Mouse (Mus musculus): Measurements from ENCODE around the gene Adh6b. TPM values are rescaled to one million over a fixed set of nuclear protein-coding genes. Genes with fewer than 3 reads are reported as not detected.

The Adh6b gene
- 0.17 and 0.40 TPM in 2 replicates for polyA plus RNA-seq (2015; fragmentation: Nextera tagmentation; extraction: Ambion mirVana)

GRCm38 (mm10) chr3:138341471-138341870, at the start of gene Adh6b:
Gene Adh6b, plus strand, starts transcription at chr3:138341775.
- no peak within 1 kb of the TSS for H3K9ac ChIP-seq (replicated peaks)
- 92% methylated on average over 14 of the region's 14 CpGs for WGBS
- H3K4me3 ChIP-seq (replicated peaks), result no peak within 1 kb of the TSS
- H3K27ac ChIP-seq, result no peak within 1 kb of the TSS
- H3K4me2 ChIP-seq (replicated peaks), result no peak within 1 kb of the TSS
- no peak for ATAC-seq
- no peaks in the 10 kb centered on the region for H3K4me1 ChIP-seq (replicated peaks)
- H3K27me3 ChIP-seq, result no peaks in the 10 kb centered on the region
- H3K9me3 ChIP-seq, result no peaks in the 10 kb centered on the region
- H3K36me3 ChIP-seq, result no peaks in the 10 kb centered on the region

DNA sequence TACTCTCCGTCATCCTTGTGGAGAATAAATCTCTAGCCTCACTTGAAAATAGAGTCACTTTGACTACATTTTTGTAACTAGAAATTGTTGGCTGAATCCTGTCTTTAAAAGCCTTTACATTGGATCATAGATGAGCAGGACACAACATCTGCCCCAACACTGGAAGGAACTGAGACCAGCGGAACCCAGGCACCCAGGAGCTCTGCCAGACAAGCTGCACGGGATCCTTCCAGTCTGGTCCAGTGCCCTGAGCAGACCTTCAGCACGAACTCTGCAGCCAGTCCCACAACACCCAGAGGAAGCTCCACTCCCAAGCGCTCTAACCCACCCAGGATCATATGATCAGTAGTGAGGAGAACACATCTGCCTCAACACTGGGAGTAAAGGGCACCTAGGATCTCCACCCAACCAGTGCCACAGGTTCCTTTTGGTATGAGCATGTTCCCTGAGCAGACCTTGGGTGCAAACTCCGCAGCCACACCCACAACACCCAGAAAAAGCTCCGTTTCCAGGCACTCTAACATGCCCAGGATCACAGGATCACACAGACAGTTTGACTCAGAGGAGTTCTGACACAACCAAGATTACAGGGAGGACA, 48.2 kb upstream of the Adh6b start:
- Histone ChIP-seq H3K4me1 (replicated peaks) (no peaks in the 10 kb centered on the region), H3K36me3 (no peaks in the 10 kb centered on the region), H3K4me2 (replicated peaks) (no peak overlapping the region), H3K9me3 (peaks cover 8% of the 10 kb centered on the region; the same call in 1 of the 2 replicates), H3K27me3 (no peaks in the 10 kb centered on the region), H3K27ac (no peak overlapping the region), H3K9ac (replicated peaks) (no peak overlapping the region), H3K4me3 (replicated peaks) (no peak overlapping the region)
- ATAC-seq, result no peak
- 90% methylated on average over 7 of the region's 7 CpGs for WGBS

- no peak overlapping the region for H3K4me2 ChIP-seq (replicated peaks)
- H3K36me3 ChIP-seq, result no peaks in the 10 kb centered on the region
- no peaks in the 10 kb centered on the region for H3K27me3 ChIP-seq
- H3K4me1 ChIP-seq (replicated peaks), result 0 out of 2 replicates have a peak, but pooled peaks cover 3% of the 10 kb centered on the region
- no peak overlapping the region for H3K4me3 ChIP-seq (replicated peaks)
- peaks cover 10% of the 10 kb centered on the region; the same call in 1 of the 2 replicates for H3K9me3 ChIP-seq
- no peak for ATAC-seq
- no peak overlapping the region for H3K9ac ChIP-seq (replicated peaks)
- 92% methylated on average over 9 of the region's 9 CpGs for WGBS
- H3K27ac ChIP-seq, result no peak overlapping the region
Measured at GRCm38 (mm10) chr3:138300130-138300529, 41.4 kb upstream of the Adh6b start.

DNA sequence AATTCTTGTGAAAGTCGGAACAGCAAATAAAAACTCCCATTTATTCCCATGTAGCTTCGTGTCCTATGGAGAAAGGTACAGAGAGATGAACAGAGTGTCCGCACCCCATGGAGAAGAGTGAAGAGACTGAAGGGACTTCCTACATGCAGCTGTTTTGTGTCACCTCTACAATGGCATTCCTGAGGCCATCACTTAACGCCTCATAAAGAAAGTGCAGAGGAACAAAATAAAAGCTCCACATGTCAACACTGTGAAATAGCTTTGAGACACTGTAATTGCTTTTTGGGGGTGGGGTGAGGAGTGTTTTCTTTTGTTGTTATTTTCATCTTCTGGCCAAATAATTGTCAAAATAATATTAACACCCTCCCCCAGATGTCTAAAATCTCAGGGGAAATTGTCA, 38.9 kb upstream of the Adh6b start:
- Histone ChIP-seq H3K27ac (no peak overlapping the region), H3K4me2 (replicated peaks) (no peak overlapping the region), H3K9me3 (peaks cover 8% of the 10 kb centered on the region; the same call in 1 of the 2 replicates), H3K36me3 (no peaks in the 10 kb centered on the region), H3K4me3 (replicated peaks) (no peak overlapping the region), H3K4me1 (replicated peaks) (peaks cover 9% of the 10 kb centered on the region; the same call in 1 of the 2 replicates), H3K9ac (replicated peaks) (no peak overlapping the region), H3K27me3 (no peaks in the 10 kb centered on the region)
- no peak for ATAC-seq
- 62% methylated on average over 4 of the region's 4 CpGs for WGBS

GRCm38 (mm10) chr3:138303771-138304488, 37.6 kb upstream of the Adh6b start:
- WGBS, result 89% methylated on average over 6 of the region's 6 CpGs
- Histone ChIP-seq H3K9me3 (no peaks in the 10 kb centered on the region), H3K36me3 (no peaks in the 10 kb centered on the region), H3K9ac (replicated peaks) (no peak overlapping the region), H3K27me3 (no peaks in the 10 kb centered on the region), H3K4me2 (replicated peaks) (no peak overlapping the region), H3K4me3 (replicated peaks) (no peak overlapping the region), H3K27ac (no peak overlapping the region), H3K4me1 (replicated peaks) (peaks cover 9% of the 10 kb centered on the region; the same call in 1 of the 2 replicates)
- no peak for ATAC-seq

DNA sequence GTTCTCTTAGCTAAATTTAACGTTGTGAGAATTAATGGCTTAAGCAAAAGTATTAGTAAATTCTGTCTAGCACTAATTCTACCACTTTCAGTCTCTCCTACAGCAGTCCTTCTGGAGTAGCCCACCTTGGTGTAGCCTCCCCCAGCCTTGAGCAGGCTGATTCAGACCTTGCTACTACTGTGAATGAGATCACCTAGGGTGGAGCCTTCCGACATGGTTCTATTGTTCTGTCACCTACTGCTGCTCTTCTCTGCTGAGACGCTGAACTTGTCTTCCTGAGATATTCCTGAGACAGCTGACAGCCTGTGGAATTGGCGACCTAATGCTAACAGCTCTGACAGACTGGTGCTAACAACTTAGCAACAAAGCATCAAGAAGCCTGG, 37.1 kb upstream of the Adh6b start:
- Histone ChIP-seq H3K4me1 (replicated peaks) (peaks cover 9% of the 10 kb centered on the region; the same call in 1 of the 2 replicates), H3K27ac (no peak overlapping the region), H3K27me3 (no peaks in the 10 kb centered on the region), H3K36me3 (no peaks in the 10 kb centered on the region), H3K4me3 (replicated peaks) (no peak overlapping the region), H3K9ac (replicated peaks) (no peak overlapping the region), H3K4me2 (replicated peaks) (no peak overlapping the region), H3K9me3 (no peaks in the 10 kb centered on the region)
- no peak for ATAC-seq
- WGBS, result 52% methylated on average over 4 of the region's 4 CpGs

- no peak overlapping the region for H3K4me3 ChIP-seq (replicated peaks)
- no peak overlapping the region for H3K4me2 ChIP-seq (replicated peaks)
- H3K27me3 ChIP-seq, result no peaks in the 10 kb centered on the region
- peaks cover 9% of the 10 kb centered on the region; the same call in 1 of the 2 replicates for H3K4me1 ChIP-seq (replicated peaks)
- 72% methylated on average over 10 of the region's 10 CpGs for WGBS
- ATAC-seq, result no peak
- no peaks in the 10 kb centered on the region for H3K36me3 ChIP-seq
- H3K27ac ChIP-seq, result no peak overlapping the region
- H3K9ac ChIP-seq (replicated peaks), result no peak overlapping the region
- no peaks in the 10 kb centered on the region for H3K9me3 ChIP-seq
Measured at GRCm38 (mm10) chr3:138305486-138306289, 35.9 kb upstream of the Adh6b start.

DNA sequence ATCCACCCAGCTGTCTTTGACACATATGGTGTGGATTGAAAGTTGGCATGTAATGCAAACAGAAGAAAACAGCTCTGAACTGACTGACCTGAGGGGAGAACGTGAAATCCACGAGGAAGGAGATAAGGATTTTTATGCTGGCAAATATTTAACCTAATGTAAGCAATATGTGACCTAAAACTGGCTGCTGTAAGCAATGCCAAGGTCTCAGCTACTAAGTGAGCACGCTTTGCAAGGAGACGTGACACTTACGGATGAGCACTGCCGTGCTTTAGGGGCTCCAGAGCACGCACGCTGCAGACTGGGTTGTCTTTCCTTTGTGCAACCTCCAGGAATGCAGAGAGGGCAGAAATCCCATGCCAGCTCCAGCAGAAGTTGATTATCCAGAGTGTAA, 35.3 kb upstream of the Adh6b start:
- no peak overlapping the region for H3K9ac ChIP-seq (replicated peaks)
- ATAC-seq, result no peak
- no peaks in the 10 kb centered on the region for H3K9me3 ChIP-seq
- H3K36me3 ChIP-seq, result no peaks in the 10 kb centered on the region
- H3K4me3 ChIP-seq (replicated peaks), result no peak overlapping the region
- H3K4me2 ChIP-seq (replicated peaks), result no peak overlapping the region
- WGBS, result 58% methylated on average over 8 of the region's 8 CpGs
- H3K27ac ChIP-seq, result no peak overlapping the region
- H3K4me1 ChIP-seq (replicated peaks), result peaks cover 9% of the 10 kb centered on the region; the same call in 1 of the 2 replicates
- H3K27me3 ChIP-seq, result no peaks in the 10 kb centered on the region

DNA sequence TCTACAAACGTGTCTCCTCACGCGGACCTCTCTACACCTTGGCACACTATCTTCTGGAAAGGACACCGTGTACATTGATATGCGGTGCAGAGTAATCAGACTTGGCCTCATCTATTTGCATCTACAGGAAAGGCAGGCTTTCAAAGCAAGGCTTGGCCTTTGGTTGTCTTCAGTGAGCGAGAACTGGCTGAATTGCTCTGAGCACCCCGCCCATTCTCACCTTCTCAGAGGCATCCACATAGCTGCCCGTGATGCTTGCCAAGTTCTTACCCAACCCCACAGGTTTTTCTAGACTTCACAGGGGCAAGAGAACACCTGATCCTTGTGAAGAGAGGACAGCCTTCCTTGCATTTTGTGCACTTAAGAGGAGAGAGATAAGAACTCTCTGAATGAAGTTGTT, 31.7 kb upstream of the Adh6b start:
- H3K4me2 ChIP-seq (replicated peaks), result no peak overlapping the region
- no peak overlapping the region for H3K4me3 ChIP-seq (replicated peaks)
- no peaks in the 10 kb centered on the region for H3K9me3 ChIP-seq
- H3K4me1 ChIP-seq (replicated peaks), result peaks cover 6% of the 10 kb centered on the region; the same call in 1 of the 2 replicates
- H3K9ac ChIP-seq (replicated peaks), result no peak overlapping the region
- 92% methylated on average over 8 of the region's 8 CpGs for WGBS
- ATAC-seq, result no peak
- no peak overlapping the region for H3K27ac ChIP-seq
- H3K27me3 ChIP-seq, result no peaks in the 10 kb centered on the region
- H3K36me3 ChIP-seq, result no peaks in the 10 kb centered on the region

DNA sequence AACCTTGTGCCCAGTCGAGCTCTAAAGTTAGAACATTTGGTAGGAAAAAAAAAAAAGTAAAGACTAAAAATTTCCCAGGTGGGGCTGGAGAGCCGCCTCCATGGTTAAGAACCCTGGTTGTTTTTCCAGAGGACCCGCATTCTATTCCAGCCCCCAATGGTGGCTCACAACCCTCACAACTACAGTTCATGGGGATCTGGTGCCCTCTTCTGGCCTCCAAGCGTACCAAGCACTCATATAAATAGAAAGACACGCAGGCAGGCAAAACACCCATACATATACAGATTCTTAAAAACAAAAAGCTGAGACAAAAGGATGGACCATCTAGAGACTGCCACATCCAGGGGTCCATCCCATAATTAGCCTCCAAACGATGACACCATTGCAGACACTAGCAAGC, 30.6 kb upstream of the Adh6b start:
- no peak overlapping the region for H3K9ac ChIP-seq (replicated peaks)
- H3K27me3 ChIP-seq, result no peaks in the 10 kb centered on the region
- peaks cover 6% of the 10 kb centered on the region; the same call in 1 of the 2 replicates for H3K4me1 ChIP-seq (replicated peaks)
- no peak for ATAC-seq
- H3K4me2 ChIP-seq (replicated peaks), result no peak overlapping the region
- no peaks in the 10 kb centered on the region for H3K36me3 ChIP-seq
- no peaks in the 10 kb centered on the region for H3K9me3 ChIP-seq
- WGBS, result 80% methylated on average over 6 of the region's 6 CpGs
- no peak overlapping the region for H3K27ac ChIP-seq
- H3K4me3 ChIP-seq (replicated peaks), result no peak overlapping the region

DNA sequence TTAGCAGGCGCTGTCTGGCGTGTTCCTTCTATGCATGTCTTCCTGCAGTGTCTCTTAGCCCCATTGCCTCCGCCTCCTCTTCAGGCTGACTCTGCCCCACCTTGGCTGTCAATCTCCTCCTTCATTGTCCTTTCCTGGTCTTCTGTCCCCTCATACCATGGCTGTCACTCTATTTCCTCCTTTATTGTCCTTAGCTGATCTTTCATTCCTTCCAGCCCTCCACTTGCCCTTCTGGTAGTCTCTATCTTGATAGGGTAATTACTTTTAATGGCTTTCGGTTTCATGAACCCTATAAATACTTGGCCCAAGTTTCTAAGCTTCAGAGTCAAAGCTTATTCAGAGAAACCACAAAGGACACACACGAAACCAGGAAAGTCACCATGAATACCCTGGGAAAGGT, 28.6 kb upstream of the Adh6b start, which contains the start of gene Adh6a:
Gene Adh6a, plus strand, starts transcription at position 322 of the 400 bp plus-strand sequence.
- H3K9ac ChIP-seq (replicated peaks), result no peak within 1 kb of the TSS
- 87% methylated on average over 5 of the region's 5 CpGs for WGBS
- H3K4me1 ChIP-seq (replicated peaks), result no peaks in the 10 kb centered on the region
- no peak within 1 kb of the TSS for H3K27ac ChIP-seq
- H3K36me3 ChIP-seq, result no peaks in the 10 kb centered on the region
- ATAC-seq, result no peak
- H3K9me3 ChIP-seq, result no peaks in the 10 kb centered on the region
- H3K27me3 ChIP-seq, result no peaks in the 10 kb centered on the region
- no peak within 1 kb of the TSS for H3K4me3 ChIP-seq (replicated peaks)
- no peak within 1 kb of the TSS for H3K4me2 ChIP-seq (replicated peaks)

DNA sequence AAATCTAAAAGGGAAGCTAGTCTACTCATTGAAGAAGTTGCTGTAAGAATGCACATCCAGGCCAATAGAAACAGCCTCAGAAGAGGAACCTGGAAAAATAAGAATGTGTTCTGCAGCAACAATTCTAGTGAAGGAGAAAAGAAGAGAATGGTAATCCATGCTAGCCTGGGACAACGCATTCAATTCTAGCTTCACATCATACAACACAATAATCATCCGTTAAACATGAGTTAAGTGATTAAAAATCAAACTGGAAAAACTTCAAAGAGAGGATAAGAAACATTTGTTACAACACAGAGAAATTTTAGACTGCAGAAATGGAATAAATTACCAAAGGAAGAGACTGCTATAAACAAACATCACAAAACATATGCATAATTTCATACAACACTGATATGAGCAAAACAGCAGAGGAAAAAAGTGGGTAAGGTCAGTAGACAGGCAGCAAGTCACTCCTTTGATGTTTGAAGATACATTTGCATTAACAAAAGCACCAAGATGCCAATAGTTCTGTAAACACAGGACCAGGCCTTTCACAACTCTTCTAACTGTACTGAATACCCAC, 24.6 kb upstream of the Adh6b start:
- H3K9me3 ChIP-seq, result no peaks in the 10 kb centered on the region
- no peak for ATAC-seq
- H3K9ac ChIP-seq (replicated peaks), result no peak overlapping the region
- H3K27ac ChIP-seq, result no peak overlapping the region
- H3K4me3 ChIP-seq (replicated peaks), result no peak overlapping the region
- H3K36me3 ChIP-seq, result no peaks in the 10 kb centered on the region
- no peak overlapping the region for H3K4me2 ChIP-seq (replicated peaks)
- WGBS, result 84% methylated on average over 2 of the region's 2 CpGs
- no peaks in the 10 kb centered on the region for H3K4me1 ChIP-seq (replicated peaks)
- no peaks in the 10 kb centered on the region for H3K27me3 ChIP-seq
